Mouse (Mus musculus) ES-Bruce4 (cell line): Measurements from ENCODE around the gene Slmap.

Source experiments
- CTCF ChIP-seq: IDR thresholded peaks from one replicate; pipeline ENCODE4 v1.8.1; 2011; ENCODE audit warnings: low read depth, low read length
- EP300 ChIP-seq: IDR thresholded peaks from 2 replicates; pipeline ENCODE4 v1.6.1; 2011; ENCODE audit warnings: low read depth, low read length; ENCODE audit not compliant: insufficient read depth
- POLR2A ChIP-seq: IDR thresholded peaks from one replicate; pipeline ENCODE4 v1.8.1; 2011; ENCODE audit warnings: low read length; ENCODE audit not compliant: insufficient read depth

DNA sequence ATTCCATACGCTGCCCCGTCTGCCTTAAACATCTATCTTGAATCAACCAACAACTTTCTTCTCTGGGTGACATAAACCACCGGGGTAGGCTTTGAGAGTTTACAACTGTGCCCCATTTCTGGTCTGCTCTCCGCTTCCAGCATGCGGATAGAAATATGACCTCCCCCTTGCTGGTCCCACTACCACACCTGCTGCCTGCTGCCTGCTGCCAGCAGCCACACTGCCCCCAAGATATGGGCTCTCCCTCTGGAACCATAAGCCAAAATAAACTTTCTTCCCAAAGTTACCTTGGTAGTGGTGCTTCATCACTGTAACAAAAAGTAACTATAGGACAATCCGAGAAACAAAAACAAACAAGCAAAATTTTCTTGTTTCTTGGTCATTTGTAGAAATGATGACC is 26.6 kb downstream of the Slmap start:
- TF ChIP-seq CTCF, result no peak
- TF ChIP-seq EP300, result no peak
- TF ChIP-seq POLR2A, result no peak
